Mouse (Mus musculus): Measurements from ENCODE around the gene Sbsn. TPM values are rescaled to one million over a fixed set of nuclear protein-coding genes. Genes with fewer than 3 reads are reported as not detected.

Sbsn gene
- polyA plus RNA-seq, 1 experiment: 0.79 TPM

DNA sequence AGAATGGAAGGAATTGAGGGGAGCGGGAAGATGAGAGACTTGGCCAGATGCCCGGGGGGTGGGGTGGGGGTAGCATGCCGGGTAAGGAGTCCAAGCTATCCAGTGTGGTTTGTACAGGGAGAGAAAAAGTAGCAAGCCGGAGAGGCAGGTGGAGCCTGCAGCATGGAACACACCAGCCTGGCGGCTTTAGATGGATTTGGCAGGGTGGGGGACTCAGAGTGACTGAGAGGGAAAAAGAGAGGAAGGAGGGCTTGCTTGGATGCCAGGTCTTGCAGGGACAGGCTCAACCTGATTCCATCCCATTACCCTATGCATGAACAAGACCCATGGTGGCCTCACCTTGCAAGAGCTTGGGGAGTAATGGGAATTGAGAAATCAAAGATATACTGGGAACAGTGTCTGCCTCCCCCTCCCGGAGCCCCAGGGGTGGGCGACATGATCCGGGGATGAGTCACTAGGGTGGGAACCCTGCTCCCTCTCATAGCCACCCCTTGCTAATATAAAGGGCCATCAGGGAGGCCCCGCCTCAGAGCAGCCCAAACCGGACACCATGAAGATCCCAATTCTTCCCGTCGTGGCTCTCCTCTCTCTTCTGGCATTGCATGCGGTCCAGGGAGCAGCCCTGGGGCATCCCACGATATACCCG, 36.2 kb downstream of the Sbsn start, which contains the start of gene Krtdap:
Krtdap (plus strand) TSS at position 520 of the 646 bp plus-strand sequence.
- Histone ChIP-seq H3K4me2 (ENCODE audit: low read depth) (no peak within 1 kb of the TSS), H3ac (ENCODE audit: control insufficient read depth, insufficient read length) (no peak within 1 kb of the TSS), H3K36me3 (ENCODE audit: control insufficient read depth, insufficient read depth) (no peaks in the 10 kb centered on the region), H3K79me2 (ENCODE audit: control insufficient read depth, insufficient read depth) (no peaks in the 10 kb centered on the region), H3K4me3 (no peak within 1 kb of the TSS), H3K27me3 (ENCODE audit: control insufficient read depth, insufficient read depth, insufficient read length) (no peaks in the 10 kb centered on the region)
- TF ChIP-seq REST (IDR thresholded peaks at IDR 0.05; ENCODE audit: insufficient read depth, insufficient read length): no peak
- TF ChIP-seq TCF12 (IDR thresholded peaks at IDR 0.05; ENCODE audit: insufficient read depth, poor library complexity, severe bottlenecking): no peak
- TF ChIP-seq POLR2AphosphoS2 (IDR thresholded peaks at IDR 0.05; ENCODE audit: insufficient read length, low read depth): no peak
- no peak for TF ChIP-seq TCF3 (IDR thresholded peaks at IDR 0.05; ENCODE audit: insufficient read length, low read depth)
- TF ChIP-seq USF1 (IDR thresholded peaks at IDR 0.05; ENCODE audit: low read depth): no peak
- TF ChIP-seq MAX (IDR thresholded peaks at IDR 0.05; ENCODE audit: low read depth): no peak
- TF ChIP-seq CEBPB (IDR thresholded peaks at IDR 0.05; ENCODE audit: insufficient read depth, poor library complexity, severe bottlenecking): no peak
- TF ChIP-seq SRF (IDR thresholded peaks at IDR 0.05; ENCODE audit: control insufficient read depth, insufficient read length, low read depth): no peak
- no peak for TF ChIP-seq E2F4 (IDR thresholded peaks at IDR 0.05; ENCODE audit: insufficient read depth)

DNA sequence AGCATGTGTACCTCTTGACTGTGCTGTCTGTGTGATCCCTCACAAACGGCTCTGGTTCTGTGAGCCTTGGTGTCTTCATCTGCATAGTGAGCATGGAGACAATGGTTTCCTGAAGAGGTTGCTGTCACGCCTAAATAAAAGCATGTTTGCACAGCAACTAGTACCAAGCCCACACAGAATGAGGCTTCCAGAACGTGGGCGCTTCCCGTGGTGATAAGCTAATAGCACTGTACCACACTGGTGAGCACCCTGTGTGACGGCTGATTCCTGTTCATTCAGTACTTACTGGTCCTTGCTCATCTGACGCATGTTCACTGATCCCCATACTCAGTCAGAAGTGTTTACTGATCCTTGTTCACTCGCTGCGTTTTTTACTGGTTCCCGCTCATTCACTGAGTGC, 38.9 kb downstream of the Sbsn start:
- H3K79me2 ChIP-seq (ENCODE audit: control insufficient read depth, insufficient read depth): no peaks in the 10 kb centered on the region
- no peak overlapping the region for H3K4me2 ChIP-seq (ENCODE audit: low read depth)
- no peak overlapping the region for H3K4me3 ChIP-seq
- H3K27me3 ChIP-seq (ENCODE audit: control insufficient read depth, insufficient read depth, insufficient read length): no peaks in the 10 kb centered on the region
- TF ChIP-seq MAX (IDR thresholded peaks at IDR 0.05; ENCODE audit: low read depth): no peak
- no peak for TF ChIP-seq TCF3 (IDR thresholded peaks at IDR 0.05; ENCODE audit: insufficient read length, low read depth)
- TF ChIP-seq POLR2AphosphoS2 (IDR thresholded peaks at IDR 0.05; ENCODE audit: insufficient read length, low read depth): no peak
- TF ChIP-seq REST (IDR thresholded peaks at IDR 0.05; ENCODE audit: insufficient read depth, insufficient read length): no peak
- TF ChIP-seq POLR2A (IDR thresholded peaks at IDR 0.05; ENCODE audit: insufficient read length, low read depth): no peak
- TF ChIP-seq E2F4 (IDR thresholded peaks at IDR 0.05; ENCODE audit: insufficient read depth): no peak
- TF ChIP-seq MYOD1 (IDR thresholded peaks at IDR 0.05; ENCODE audit: control insufficient read depth in 1 of 3, insufficient read length in 2 of 3, low read depth in 2 of 3): no peak
- H3K36me3 ChIP-seq (ENCODE audit: control insufficient read depth, insufficient read depth): no peaks in the 10 kb centered on the region
- no peak overlapping the region for H3ac ChIP-seq (ENCODE audit: control insufficient read depth, insufficient read length)

DNA sequence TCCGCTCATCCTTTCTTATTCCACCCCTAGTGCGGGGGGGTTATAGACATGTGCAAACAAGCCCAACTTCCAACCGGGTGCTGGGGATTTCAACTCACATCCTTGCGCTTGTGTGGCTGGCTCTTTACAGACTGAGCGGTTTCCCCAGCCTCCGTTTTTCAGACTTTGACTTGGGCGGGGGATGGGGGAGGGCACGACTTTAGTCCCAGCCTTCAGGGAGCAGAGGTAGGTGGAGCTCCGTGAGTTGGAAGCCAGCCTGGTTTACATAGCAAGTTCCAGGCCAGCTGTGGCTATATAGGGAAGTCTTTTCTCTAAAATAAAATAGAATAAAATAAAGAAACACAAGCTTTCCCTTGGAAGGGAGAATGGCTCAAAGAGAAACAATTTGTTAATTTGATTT, 40.6 kb downstream of the Sbsn start:
- TF ChIP-seq E2F4 (IDR thresholded peaks at IDR 0.05; ENCODE audit: insufficient read depth): no peak
- TF ChIP-seq TCF3 (IDR thresholded peaks at IDR 0.05; ENCODE audit: insufficient read length, low read depth): no peak
- TF ChIP-seq TCF12 (IDR thresholded peaks at IDR 0.05; ENCODE audit: insufficient read depth, poor library complexity, severe bottlenecking): no peak
- no peak for TF ChIP-seq USF1 (IDR thresholded peaks at IDR 0.05; ENCODE audit: low read depth)
- no peak for TF ChIP-seq MAX (IDR thresholded peaks at IDR 0.05; ENCODE audit: low read depth)
- TF ChIP-seq MYOD1 (IDR thresholded peaks at IDR 0.05; ENCODE audit: control insufficient read depth in 1 of 3, insufficient read length in 2 of 3, low read depth in 2 of 3): no peak
- H3K36me3 ChIP-seq (ENCODE audit: control insufficient read depth, insufficient read depth): no peaks in the 10 kb centered on the region
- H3K4me3 ChIP-seq: no peak overlapping the region
- H3K27me3 ChIP-seq (ENCODE audit: control insufficient read depth, insufficient read depth, insufficient read length): no peaks in the 10 kb centered on the region
- H3ac ChIP-seq (ENCODE audit: control insufficient read depth, insufficient read length): no peak overlapping the region
- no peak overlapping the region for H3K4me2 ChIP-seq (ENCODE audit: low read depth)
- H3K79me2 ChIP-seq (ENCODE audit: control insufficient read depth, insufficient read depth): no peaks in the 10 kb centered on the region

DNA sequence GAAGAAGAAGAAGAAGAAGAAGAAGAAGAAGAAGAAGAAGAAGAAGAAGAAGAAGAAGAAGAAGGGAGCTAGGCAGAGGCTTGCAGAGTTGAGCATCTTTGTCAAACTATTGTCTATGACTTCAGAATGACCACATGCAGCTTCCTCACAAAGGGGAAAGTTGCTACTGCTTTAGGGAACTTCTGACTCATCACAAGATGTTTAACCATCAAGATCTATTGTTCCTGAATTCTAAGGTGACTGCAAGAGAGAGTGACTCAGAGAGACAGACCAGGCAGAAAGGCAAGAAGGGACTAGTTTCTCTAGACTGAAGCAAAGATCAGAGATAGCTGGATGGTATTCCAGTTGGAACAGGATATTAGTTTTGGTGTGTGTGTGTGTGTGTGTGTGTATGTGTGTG, 43.6 kb downstream of the Sbsn start:
- Histone ChIP-seq H3ac (ENCODE audit: control insufficient read depth, insufficient read length) (no peak overlapping the region), H3K4me3 (no peak overlapping the region), H3K79me2 (ENCODE audit: control insufficient read depth, insufficient read depth) (no peaks in the 10 kb centered on the region), H3K27me3 (ENCODE audit: control insufficient read depth, insufficient read depth, insufficient read length) (no peaks in the 10 kb centered on the region), H3K36me3 (ENCODE audit: control insufficient read depth, insufficient read depth) (no peaks in the 10 kb centered on the region), H3K4me2 (ENCODE audit: low read depth) (no peak overlapping the region)
- TF ChIP-seq POLR2AphosphoS2 (IDR thresholded peaks at IDR 0.05; ENCODE audit: insufficient read length, low read depth) (no peak), E2F4 (IDR thresholded peaks at IDR 0.05; ENCODE audit: insufficient read depth) (no peak), CEBPB (IDR thresholded peaks at IDR 0.05; ENCODE audit: insufficient read depth, poor library complexity, severe bottlenecking) (no peak), REST (IDR thresholded peaks at IDR 0.05; ENCODE audit: insufficient read depth, insufficient read length) (no peak), POLR2A (IDR thresholded peaks at IDR 0.05; ENCODE audit: insufficient read length, low read depth) (no peak), TCF3 (IDR thresholded peaks at IDR 0.05; ENCODE audit: insufficient read length, low read depth) (no peak), MYOD1 (IDR thresholded peaks at IDR 0.05; ENCODE audit: control insufficient read depth in 1 of 3, insufficient read length in 2 of 3, low read depth in 2 of 3) (no peak), MAX (IDR thresholded peaks at IDR 0.05; ENCODE audit: low read depth) (no peak), MYOG (IDR thresholded peaks at IDR 0.05; ENCODE audit: control insufficient read depth in 1 of 3, insufficient read depth in 1 of 3, insufficient read length in 2 of 3, low read depth in 2 of 3) (no peak), USF1 (IDR thresholded peaks at IDR 0.05; ENCODE audit: low read depth) (no peak), SRF (IDR thresholded peaks at IDR 0.05; ENCODE audit: control insufficient read depth, insufficient read length, low read depth) (no peak), TCF12 (IDR thresholded peaks at IDR 0.05; ENCODE audit: insufficient read depth, poor library complexity, severe bottlenecking) (no peak)

DNA sequence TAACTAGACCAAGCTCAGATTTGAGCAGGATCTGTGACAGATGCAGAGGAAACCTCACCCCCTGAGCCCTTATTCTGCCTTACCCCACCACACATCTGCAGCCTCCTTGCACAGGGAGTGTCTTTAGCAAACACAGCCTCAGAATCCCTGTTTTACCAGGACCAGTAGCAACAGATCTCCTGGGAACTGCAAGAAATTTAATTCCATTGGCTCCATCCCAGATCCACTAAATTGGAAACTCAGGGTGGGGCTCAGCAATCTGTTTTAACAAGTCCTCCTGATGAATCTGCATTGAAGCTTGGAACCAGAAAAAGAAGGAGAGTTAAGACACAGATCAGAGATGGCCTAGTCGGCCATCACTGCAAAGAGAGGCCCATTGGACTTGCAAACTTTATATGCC, 45.5 kb downstream of the Sbsn start:
- Histone ChIP-seq H3K36me3 (ENCODE audit: control insufficient read depth, insufficient read depth) (no peaks in the 10 kb centered on the region), H3K4me2 (ENCODE audit: low read depth) (no peak overlapping the region), H3K27me3 (ENCODE audit: control insufficient read depth, insufficient read depth, insufficient read length) (no peaks in the 10 kb centered on the region), H3K4me3 (no peak overlapping the region), H3K79me2 (ENCODE audit: control insufficient read depth, insufficient read depth) (no peaks in the 10 kb centered on the region), H3ac (ENCODE audit: control insufficient read depth, insufficient read length) (no peak overlapping the region)
- TF ChIP-seq POLR2A (IDR thresholded peaks at IDR 0.05; ENCODE audit: insufficient read length, low read depth) (no peak), E2F4 (IDR thresholded peaks at IDR 0.05; ENCODE audit: insufficient read depth) (no peak), MAX (IDR thresholded peaks at IDR 0.05; ENCODE audit: low read depth) (no peak), TCF12 (IDR thresholded peaks at IDR 0.05; ENCODE audit: insufficient read depth, poor library complexity, severe bottlenecking) (no peak), MYOD1 (IDR thresholded peaks at IDR 0.05; ENCODE audit: control insufficient read depth in 1 of 3, insufficient read length in 2 of 3, low read depth in 2 of 3) (no peak), TCF3 (IDR thresholded peaks at IDR 0.05; ENCODE audit: insufficient read length, low read depth) (no peak), REST (IDR thresholded peaks at IDR 0.05; ENCODE audit: insufficient read depth, insufficient read length) (no peak), USF1 (IDR thresholded peaks at IDR 0.05; ENCODE audit: low read depth) (no peak), SRF (IDR thresholded peaks at IDR 0.05; ENCODE audit: control insufficient read depth, insufficient read length, low read depth) (no peak), CEBPB (IDR thresholded peaks at IDR 0.05; ENCODE audit: insufficient read depth, poor library complexity, severe bottlenecking) (no peak), POLR2AphosphoS2 (IDR thresholded peaks at IDR 0.05; ENCODE audit: insufficient read length, low read depth) (no peak), MYOG (IDR thresholded peaks at IDR 0.05; ENCODE audit: control insufficient read depth in 1 of 3, insufficient read depth in 1 of 3, insufficient read length in 2 of 3, low read depth in 2 of 3) (no peak)

All from myocyte (in vitro differentiated cells).